Mouse (Mus musculus) adipose tissue, adult 10 weeks (tissue): Measurements from ENCODE around the gene Ssxb10. TPM values are rescaled to one million over a fixed set of nuclear protein-coding genes. Genes with fewer than 3 reads are reported as not detected.

ENCODE experiments used
- polyA plus RNA-seq: library from polyadenylated mRNA; stranded (reverse); fragments of 350-450 nt; fragmentation: Illumina TruSeq; extraction: RNeasy Lipid Tissue Mini Kit (QIAGEN cat#74804); gene quantifications from one replicate; pipeline ENCODE4 v1.2.3, GENCODE M21; 2014; ENCODE audit warnings: low read depth, low replicate concordance

Ssxb10 gene
- polyA plus RNA-seq: not detected

DNA sequence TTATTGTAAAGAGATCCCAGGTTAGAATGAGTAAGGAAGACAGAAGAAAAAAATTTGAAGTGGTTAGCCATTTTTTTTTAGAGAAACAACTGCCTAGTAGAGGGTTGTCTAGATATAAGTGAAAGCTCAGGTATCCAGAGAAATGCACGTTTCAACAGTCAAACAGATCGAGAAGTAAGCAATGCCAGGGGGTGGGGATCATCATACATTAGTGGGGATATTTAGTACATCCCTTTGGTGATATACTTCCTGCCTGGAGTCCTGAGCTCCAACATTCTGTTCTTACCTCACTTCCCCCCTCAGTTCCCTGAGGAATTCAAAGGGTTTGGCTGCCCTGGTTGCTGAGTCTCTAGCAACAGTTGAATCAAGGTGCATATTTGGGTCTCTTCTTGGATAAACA, at the start of gene Ssxb10:
Gene Ssxb10 (plus strand): TSS at position 301 of the 400 bp plus-strand sequence.

DNA sequence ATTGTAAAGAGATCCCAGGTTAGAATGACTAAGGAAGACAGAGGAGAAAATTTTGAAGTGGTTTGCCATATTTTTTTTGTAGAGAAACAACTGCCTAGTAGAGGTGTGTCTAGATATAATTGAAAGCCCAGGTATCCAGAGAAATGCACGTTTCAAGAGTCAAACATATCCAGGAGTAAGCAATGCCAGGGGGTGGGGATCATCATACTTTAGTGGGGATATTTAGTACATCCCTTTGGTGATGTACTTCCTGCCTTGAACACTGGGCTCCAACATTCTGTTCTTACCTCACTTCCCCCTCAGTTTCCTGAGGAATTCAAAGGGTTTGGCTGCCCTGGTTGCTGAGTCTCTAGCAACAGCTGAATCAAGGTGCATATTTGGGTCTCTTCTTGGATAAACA, 39.5 kb downstream of the Ssxb10 start, which contains the start of gene Ssxb9:
Gene Ssxb9 (plus strand): TSS at position 301 of the 400 bp plus-strand sequence.

Other genes starting within 250 kb of the Ssxb10 start
- gene Was, start 236.9 kb upstream of the Ssxb10 start, polyA plus RNA-seq: 9.3 TPM
- 50.3 TPM for gene Wdr13, start 194.5 kb upstream of the Ssxb10 start, polyA plus RNA-seq
- gene Rbm3, start 181.5 kb upstream of the Ssxb10 start, polyA plus RNA-seq: 373 TPM
- 6.0 TPM for gene Tbc1d25, start 151.2 kb upstream of the Ssxb10 start, polyA plus RNA-seq
- gene Ebp, start 133.9 kb upstream of the Ssxb10 start, polyA plus RNA-seq: 62.2 TPM
- gene Porcn, start 120.9 kb upstream of the Ssxb10 start, polyA plus RNA-seq: 15.1 TPM
- 26.9 TPM for gene Ftsj1, start 75.0 kb upstream of the Ssxb10 start, polyA plus RNA-seq
- gene Slc38a5, start 56.3 kb upstream of the Ssxb10 start, polyA plus RNA-seq: 1,544 TPM
- not detected for gene Ssxb9, start 39.6 kb downstream of the Ssxb10 start, polyA plus RNA-seq
- gene Ssxb1, start 85.9 kb downstream of the Ssxb10 start, polyA plus RNA-seq: not detected
- gene Ssxb2, start 134.3 kb downstream of the Ssxb10 start, polyA plus RNA-seq: not detected
- gene Gm14459, start 197.5 kb downstream of the Ssxb10 start, polyA plus RNA-seq: not detected
- gene Ssxb6, start 220.8 kb downstream of the Ssxb10 start, polyA plus RNA-seq: not detected